Mouse (Mus musculus): ENCODE measurements around the gene Gm20708.

DNA sequence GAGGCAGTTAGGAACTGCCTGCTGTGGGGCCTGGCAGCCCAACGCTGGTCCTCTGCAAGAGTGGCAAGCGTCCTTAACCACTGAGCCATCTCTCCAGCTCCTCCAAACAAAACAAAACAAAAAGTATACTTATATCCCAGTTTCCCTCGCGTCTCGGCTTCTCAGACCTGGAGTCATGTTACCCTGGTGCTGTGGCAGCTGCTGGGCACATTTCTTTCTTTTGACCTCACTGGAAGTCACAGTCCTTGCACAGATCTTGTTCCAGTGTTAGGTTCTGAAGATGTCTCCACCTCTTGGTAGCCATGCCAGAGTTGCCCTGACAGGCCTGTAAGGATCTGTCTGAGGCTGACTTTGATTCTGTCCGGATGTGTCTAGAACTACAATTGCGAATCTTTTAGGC is 7.8 kb upstream of the Gm20708 start:
- TF ChIP-seq CTCF (IDR thresholded peaks at IDR 0.05; ENCODE audit: insufficient read depth, low read length) (no peak), POLR2A (IDR thresholded peaks at IDR 0.05; ENCODE audit: borderline replicate concordance, extremely low read depth, low read depth, low read length) (no peak)

Measured in lung, adult 2 months (tissue).